In genomic region chr11:106410011-106410410, GRCm38 (mm10) we compare ENCODE assay signal across 29 mouse cellular contexts. TPM values are rescaled to one million over a fixed set of nuclear protein-coding genes. Genes with fewer than 3 reads are reported as not detected.
DNase-seq lines count a peak whose midpoint lies in the region; ATAC-seq and TF ChIP-seq lines count a peak whose summit lies in the region.
"Had no signal": no experiment of that assay in that cellular context is flagged by ENCODE, and none has a peak within 500 bp of the region (broad histone marks: within the 10 kb centered on the region; RNA-seq: fewer than 3 reads in every experiment).

No protein-coding gene starts in this region.

- TF ChIP-seq CTCF in liver, postnatal 0 days (IDR thresholded peaks at IDR 0.05; ENCODE audit: low read depth) = no peak

- H3K4me3 ChIP-seq in midbrain, embryonic 11.5 days (ENCODE audit: low read depth, low read length) = no peak overlapping the region
- no peak overlapping the region for H3K4me3 ChIP-seq in midbrain, embryonic 13.5 days (replicated peaks)
- H3K4me3 ChIP-seq in liver, postnatal 0 days (ENCODE audit: low read depth, low read length) = no peak overlapping the region
- H3K4me3 ChIP-seq: embryonic facial prominence, embryonic 12.5 days; forebrain, embryonic 12.5 days; heart, adult 2 months; heart, embryonic 15.5 days; intestine, embryonic 15.5 days; layer of hippocampus, adult 2 months; limb, embryonic 13.5 days; midbrain, embryonic 10.5 days had no signal

- H3K4me1 ChIP-seq in midbrain, embryonic 11.5 days (ENCODE audit: control insufficient read depth, insufficient read depth, low read length) = no peaks in the 10 kb centered on the region
- no peaks in the 10 kb centered on the region for H3K4me1 ChIP-seq in midbrain, embryonic 13.5 days (replicated peaks)
- peaks cover 7% of the 10 kb centered on the region for H3K4me1 ChIP-seq in liver, postnatal 0 days (ENCODE audit: insufficient read depth)
- H3K4me1 ChIP-seq: embryonic facial prominence, embryonic 12.5 days; forebrain, embryonic 12.5 days; heart, embryonic 15.5 days; intestine, embryonic 15.5 days; limb, embryonic 13.5 days; midbrain, embryonic 10.5 days had no signal

- no peak overlapping the region for H3K4me2 ChIP-seq in midbrain, embryonic 11.5 days
- H3K4me2 ChIP-seq in midbrain, embryonic 13.5 days (replicated peaks) = no peak overlapping the region
- H3K4me2 ChIP-seq in liver, postnatal 0 days (ENCODE audit: low read depth, low read length) = no peak overlapping the region
- H3K4me2 ChIP-seq: embryonic facial prominence, embryonic 12.5 days; forebrain, embryonic 12.5 days; heart, embryonic 15.5 days; intestine, embryonic 15.5 days; limb, embryonic 13.5 days had no signal

- no peak overlapping the region for H3K9ac ChIP-seq in midbrain, embryonic 11.5 days (ENCODE audit: low read length)
- H3K9ac ChIP-seq in midbrain, embryonic 13.5 days (replicated peaks) = no peak overlapping the region
- no peak overlapping the region for H3K9ac ChIP-seq in liver, postnatal 0 days (replicated peaks)
- H3K9ac ChIP-seq: embryonic facial prominence, embryonic 12.5 days; forebrain, embryonic 12.5 days; heart, embryonic 15.5 days; intestine, embryonic 15.5 days; limb, embryonic 13.5 days had no signal

- H3K27me3 ChIP-seq in midbrain, embryonic 11.5 days (ENCODE audit: control insufficient read depth, insufficient read depth, low read length) = no peaks in the 10 kb centered on the region
- H3K27me3 ChIP-seq in midbrain, embryonic 13.5 days = no peaks in the 10 kb centered on the region
- no peaks in the 10 kb centered on the region for H3K27me3 ChIP-seq in liver, postnatal 0 days (ENCODE audit: insufficient read depth, low read length)
- H3K27me3 ChIP-seq: embryonic facial prominence, embryonic 12.5 days; forebrain, embryonic 12.5 days; heart, embryonic 15.5 days; intestine, embryonic 15.5 days; limb, embryonic 13.5 days had no signal

- 72% methylated on average over 4 of the region's 4 CpGs for WGBS in midbrain, embryonic 11.5 days
- WGBS in midbrain, embryonic 13.5 days = 82% methylated on average over 4 of the region's 4 CpGs
- 70% methylated on average over 4 of the region's 4 CpGs for WGBS in liver, postnatal 0 days (ENCODE audit: insufficient replicate concordance)

- no peak overlapping the region for H3K27ac ChIP-seq in midbrain, embryonic 11.5 days (ENCODE audit: low read depth, low read length)
- no peak overlapping the region for H3K27ac ChIP-seq in midbrain, embryonic 13.5 days
- H3K27ac ChIP-seq in liver, postnatal 0 days (ENCODE audit: low read depth) = peak overlapping the region; percentile 67
- H3K27ac ChIP-seq: embryonic facial prominence, embryonic 12.5 days; forebrain, embryonic 12.5 days; heart, adult 2 months; heart, embryonic 15.5 days; intestine, embryonic 15.5 days; layer of hippocampus, adult 2 months; limb, embryonic 13.5 days; macrophage; midbrain, embryonic 10.5 days had no signal

- peak; percentile 39 for DNase-seq in midbrain, embryonic 11.5 days (ENCODE audit: low spot score, missing footprints)
- peak; percentile 81 for DNase-seq in adrenal gland, adult 2 months
- peak; percentile 34 for DNase-seq in adrenal gland, postnatal 25 days
- DNase-seq in liver, postnatal 0 days = no peak
- DNase-seq in kidney, postnatal 4 days = no peak
- no peak for DNase-seq in testis, postnatal 14 days (ENCODE audit: low spot score)
- DNase-seq: cerebellum, adult 18-20 months; cerebellum, postnatal 14 days; gastrocnemius, postnatal 36 days; heart, adult 2 months; heart, postnatal 36 days; kidney, adult 8-10 months; kidney, postnatal 10 days had no signal

- no peak for TF ChIP-seq EP300 in liver, postnatal 0 days (IDR thresholded peaks at IDR 0.05; ENCODE audit: low read depth)

- no peaks in the 10 kb centered on the region for H3K36me3 ChIP-seq in midbrain, embryonic 11.5 days (ENCODE audit: control insufficient read depth, insufficient read depth, low read length)
- H3K36me3 ChIP-seq in midbrain, embryonic 13.5 days = peaks cover 70% of the 10 kb centered on the region
- peaks cover 43% of the 10 kb centered on the region for H3K36me3 ChIP-seq in liver, postnatal 0 days (replicated peaks; ENCODE audit: insufficient read depth, low read length)

- no peaks in the 10 kb centered on the region for H3K9me3 ChIP-seq in midbrain, embryonic 11.5 days (ENCODE audit: control insufficient read depth, low read length)
- H3K9me3 ChIP-seq in midbrain, embryonic 13.5 days = no peaks in the 10 kb centered on the region
- H3K9me3 ChIP-seq in liver, postnatal 0 days (ENCODE audit: low read length) = no peaks in the 10 kb centered on the region
- H3K9me3 ChIP-seq: embryonic facial prominence, embryonic 12.5 days; forebrain, embryonic 12.5 days; heart, embryonic 15.5 days; intestine, embryonic 15.5 days; limb, embryonic 13.5 days; midbrain, embryonic 10.5 days had no signal

- ATAC-seq in midbrain, embryonic 11.5 days (ENCODE audit: low FRiP score) = no peak
- ATAC-seq in midbrain, embryonic 13.5 days = no peak
- ATAC-seq in liver, postnatal 0 days = no peak
- ATAC-seq: hindbrain, embryonic 16.5 days; intestine, embryonic 15.5 days; lung, postnatal 0 days had no signal

RNA-seq across cellular contexts. Expression of gene Icam2, which starts 22.1 kb away (rescaled TPM):
- 15.8 and 16.9 TPM in 2 replicates for polyA plus RNA-seq in midbrain, embryonic 11.5 days (2014; fragmentation: Nextera tagmentation; extraction: Ambion mirVana)
- 8.5 and 10.7 TPM in 2 replicates for polyA plus RNA-seq in midbrain, embryonic 13.5 days (2015; fragmentation: Nextera tagmentation; extraction: Ambion mirVana)
- 10 to 100 TPM; 11.9 to 16.2 TPM for total RNA-seq in adrenal gland, adult 2 months (2021)
- polyA plus RNA-seq in adrenal gland, adult 2 months (2012; rRNA removed) = 25.0 and 29.8 TPM in 2 replicates
- total RNA-seq in adrenal gland, postnatal 25 days (2021) = 16.4 and 17.6 TPM in 2 replicates
- 11.4 and 12.6 TPM in 2 replicates for polyA plus RNA-seq in liver, postnatal 0 days (2015; fragmentation: Nextera tagmentation; extraction: Ambion mirVana)
- polyA plus RNA-seq: C2C12 had no signal

RNA-seq across cellular contexts. Expression of gene Prr29, which starts 44.7 kb away (rescaled TPM):
- not detected in 2 replicates for polyA plus RNA-seq in midbrain, embryonic 11.5 days (2014; fragmentation: Nextera tagmentation; extraction: Ambion mirVana)
- not detected in 2 replicates for polyA plus RNA-seq in midbrain, embryonic 13.5 days (2015; fragmentation: Nextera tagmentation; extraction: Ambion mirVana)
- total RNA-seq in adrenal gland, adult 2 months (2021) = not detected
- polyA plus RNA-seq in adrenal gland, adult 2 months (2012; rRNA removed) = not detected in 2 replicates
- total RNA-seq in adrenal gland, postnatal 25 days (2021) = not detected in 2 replicates
- polyA plus RNA-seq in liver, postnatal 0 days (2015; fragmentation: Nextera tagmentation; extraction: Ambion mirVana) = not detected in 2 replicates
- total RNA-seq: adrenal gland, adult 18-20 months; layer of hippocampus, adult 2 months; left cerebral cortex, postnatal 14 days; neutrophil, adult 5-6 weeks had no signal
- polyA plus RNA-seq: C2C12; embryonic facial prominence, embryonic 12.5 days; forebrain, embryonic 12.5 days; hindbrain, embryonic 16.5 days; liver, embryonic 16.5 days; macrophage had no signal

RNA-seq across cellular contexts. Expression of gene Scn4a, which starts 56.9 kb away (rescaled TPM):
- not detected in 2 replicates for polyA plus RNA-seq in midbrain, embryonic 11.5 days (2014; fragmentation: Nextera tagmentation; extraction: Ambion mirVana)
- 0.05 TPM in 1 of 2 replicates, not detected in the other for polyA plus RNA-seq in midbrain, embryonic 13.5 days (2015; fragmentation: Nextera tagmentation; extraction: Ambion mirVana)
- under 1 TPM; 0.07 to 0.09 TPM for total RNA-seq in adrenal gland, adult 2 months (2021)
- polyA plus RNA-seq in adrenal gland, adult 2 months (2012; rRNA removed) = 0.01 and 0.15 TPM in 2 replicates
- 0.03 TPM in 1 of 2 replicates, not detected in the other for total RNA-seq in adrenal gland, postnatal 25 days (2021)
- polyA plus RNA-seq in liver, postnatal 0 days (2015; fragmentation: Nextera tagmentation; extraction: Ambion mirVana) = 0.04 and 0.06 TPM in 2 replicates
- total RNA-seq: layer of hippocampus, adult 2 months had no signal
- polyA plus RNA-seq: hindbrain, embryonic 16.5 days had no signal

Comparison
In these comparisons a context has a peak if more than half of its experiments do, and no peak if none do; other contexts are left out.
1. DNase-seq: peak in midbrain, embryonic 11.5 days (single experiment), adrenal gland, adult 2 months (single experiment) and adrenal gland, postnatal 25 days (single experiment); none in liver, postnatal 0 days (single experiment), kidney, postnatal 4 days (0 of 2) and testis, postnatal 14 days (single experiment).